Mouse (Mus musculus) c-Kit-positive CD71-positive TER-119-positive erythroid progenitor cells, embryonic 14.5 days (primary cell): ENCODE results near the gene Bst2.

Experiments
- DNase-seq: peaks from one replicate; pipeline ENCODE4 v3.0.0-alpha.2; 2013; ENCODE audit warnings: low spot score

Gene Bst2

GRCm38 (mm10) chr8:71485142-71486135, 51.8 kb downstream of the Bst2 start, which contains the start of gene Ano8:
Ano8 (minus strand) TSS chr8:71485963.
- DNase-seq, result peak; percentile 63

- no peak for DNase-seq
Observed at GRCm38 (mm10) chr8:71484736-71485135, 52.5 kb downstream of the Bst2 start.
